Mouse (Mus musculus): ENCODE results near the gene Lzts3.

Lzts3 gene

GRCm38 (mm10) chr2:130635847-130636246 is 6.8 kb downstream of the Lzts3 start:
- DNase-seq (ENCODE audit: low spot score in 2 of 2), result no peak

GRCm38 (mm10) chr2:130634739-130635411 is 7.7 kb downstream of the Lzts3 start:
- no peak for DNase-seq (ENCODE audit: low spot score in 2 of 2)

- no peak for DNase-seq (ENCODE audit: low spot score in 2 of 2)
Observed at GRCm38 (mm10) chr2:130634006-130634738, 8.4 kb downstream of the Lzts3 start.

- DNase-seq (ENCODE audit: low spot score in 2 of 2), result no peak
Observed at GRCm38 (mm10) chr2:130632887-130633675, 9.5 kb downstream of the Lzts3 start.

- DNase-seq (ENCODE audit: low spot score in 2 of 2), result no peak
Observed at GRCm38 (mm10) chr2:130632416-130632815, 10.2 kb downstream of the Lzts3 start.

- DNase-seq (ENCODE audit: low spot score in 2 of 2), result peak; percentile 89 to 90
Observed at GRCm38 (mm10) chr2:130629839-130630203, 12.8 kb downstream of the Lzts3 start, which contains the start of the genes Fastkd5 and Ubox5. Fastkd5 (minus strand) TSS chr2:130630027. Ubox5 (minus strand) TSS chr2:130630038.

GRCm38 (mm10) chr2:130629080-130629838 is 13.3 kb downstream of the Lzts3 start:
- no peak for DNase-seq (ENCODE audit: low spot score in 2 of 2)

GRCm38 (mm10) chr2:130628424-130628823 is 14.2 kb downstream of the Lzts3 start:
- DNase-seq (ENCODE audit: low spot score in 2 of 2), result no peak

GRCm38 (mm10) chr2:130618972-130619371 is 23.6 kb downstream of the Lzts3 start:
- no peak for DNase-seq (ENCODE audit: low spot score in 2 of 2)

- no peak for DNase-seq (ENCODE audit: low spot score in 2 of 2)
Observed at GRCm38 (mm10) chr2:130613091-130613490, 29.5 kb downstream of the Lzts3 start.

GRCm38 (mm10) chr2:130602195-130602594 is 40.4 kb downstream of the Lzts3 start:
- DNase-seq (ENCODE audit: low spot score in 2 of 2), result no peak

- no peak for DNase-seq (ENCODE audit: low spot score in 2 of 2)
Observed at GRCm38 (mm10) chr2:130598399-130598798, 44.2 kb downstream of the Lzts3 start.

- no peak for DNase-seq (ENCODE audit: low spot score in 2 of 2)
Observed at GRCm38 (mm10) chr2:130597601-130598010, 45.0 kb downstream of the Lzts3 start.

GRCm38 (mm10) chr2:130595596-130595995 is 47.0 kb downstream of the Lzts3 start:
- no peak for DNase-seq (ENCODE audit: low spot score in 2 of 2)

- DNase-seq (ENCODE audit: low spot score in 2 of 2), result no peak
Observed at GRCm38 (mm10) chr2:130591016-130591415, 51.6 kb downstream of the Lzts3 start.

- DNase-seq (ENCODE audit: low spot score in 2 of 2), result no peak
Observed at GRCm38 (mm10) chr2:130589761-130590160, 52.8 kb downstream of the Lzts3 start.

- DNase-seq (ENCODE audit: low spot score in 2 of 2), result no peak
Observed at GRCm38 (mm10) chr2:130589157-130589556, 53.4 kb downstream of the Lzts3 start.

GRCm38 (mm10) chr2:130588373-130588772 is 54.2 kb downstream of the Lzts3 start:
- DNase-seq (ENCODE audit: low spot score in 2 of 2), result no peak

GRCm38 (mm10) chr2:130586016-130586415 is 56.6 kb downstream of the Lzts3 start:
- DNase-seq (ENCODE audit: low spot score in 2 of 2), result no peak

- no peak for DNase-seq (ENCODE audit: low spot score in 2 of 2)
Observed at GRCm38 (mm10) chr2:130583902-130584560, 58.6 kb downstream of the Lzts3 start.

Measured in urinary bladder, postnatal 36 days (tissue).